Mouse (Mus musculus) testis, adult 2 months (tissue): ENCODE measurements around the gene Cpvl.

Experiments
- CTCF ChIP-seq: fragments of 200-500 bp; IDR thresholded peaks from 2 replicates; pipeline ENCODE4 v1.5.1; 2012; ENCODE audit warnings: low read depth, mild to moderate bottlenecking, inconsistent platforms, low read length, moderate library complexity; ENCODE audit not compliant: control insufficient read depth, insufficient read depth, insufficient replicate concordance
- POLR2A ChIP-seq: fragments of 200-500 bp; IDR thresholded peaks from 2 replicates; pipeline ENCODE4 v1.6.1; 2012; ENCODE audit warnings: low read depth, mild to moderate bottlenecking, inconsistent platforms, low read length, moderate library complexity; ENCODE audit not compliant: control insufficient read depth

DNA sequence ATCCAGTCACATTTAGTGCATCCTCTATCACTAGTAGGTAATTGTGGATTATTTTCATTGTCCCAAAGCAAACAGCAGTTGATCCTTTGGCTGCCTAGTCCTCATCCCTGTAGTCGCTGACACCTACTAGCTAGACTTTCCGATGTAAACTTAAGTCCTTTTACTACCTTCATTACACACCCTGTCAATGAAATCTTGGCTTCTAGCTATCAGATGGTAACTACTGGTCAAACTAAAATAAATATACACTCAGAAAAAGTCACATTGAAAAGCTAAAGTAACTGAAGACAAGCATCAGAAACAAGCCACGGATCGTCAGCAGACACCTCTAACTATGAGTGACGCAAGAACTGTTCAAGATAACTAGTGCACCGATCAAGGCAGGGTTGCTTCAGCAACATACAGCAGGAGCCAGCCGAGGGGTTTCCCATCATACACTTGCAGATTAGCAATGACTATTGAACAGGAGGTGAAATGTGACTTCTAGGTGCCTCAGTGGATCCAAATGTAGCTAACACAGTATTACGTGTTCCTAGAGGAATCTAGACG lies 103.5 kb downstream of the Cpvl start:
- TF ChIP-seq POLR2A (no peak), CTCF (no peak)
